Mouse (Mus musculus) thymus, adult 2 months (tissue): Measurements from ENCODE around the gene Ptprq.

ENCODE experiments used
- CTCF ChIP-seq: fragments of 200-500 bp; IDR thresholded peaks from 2 replicates; pipeline ENCODE4 v1.5.1; 2012; ENCODE audit warnings: mild to moderate bottlenecking, control low read depth, low read length, moderate library complexity, borderline replicate concordance; ENCODE audit not compliant: control insufficient read depth, poor library complexity, insufficient read depth; ENCODE audit errors: extremely low read depth
- POLR2A ChIP-seq: fragments of 200-500 bp; IDR thresholded peaks from 2 replicates; pipeline ENCODE4 v1.6.1; 2012; ENCODE audit warnings: mild to moderate bottlenecking, low read length, control low read depth, moderate library complexity; ENCODE audit not compliant: control insufficient read depth, poor library complexity, insufficient read depth; ENCODE audit errors: extremely low read depth

DNA sequence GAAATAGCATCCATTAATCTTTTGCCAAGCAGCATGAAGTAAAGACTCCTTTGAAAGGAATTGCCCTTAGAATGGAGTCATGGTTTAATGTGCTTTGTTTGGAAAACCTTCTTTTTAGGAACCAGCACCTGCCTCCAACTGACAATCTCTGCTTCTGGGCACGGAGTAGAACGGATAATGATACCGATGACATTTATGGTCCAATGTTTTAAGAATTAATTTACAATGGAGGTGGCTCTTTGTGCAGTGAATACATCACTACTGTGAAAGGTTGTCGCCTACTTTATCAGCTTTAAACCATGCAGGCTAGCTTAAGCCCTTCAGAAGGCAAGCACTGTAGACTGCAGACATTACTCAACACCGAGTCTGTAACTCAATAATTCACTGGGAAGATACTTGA is 248.1 kb downstream of the Ptprq start:
- TF ChIP-seq CTCF (no peak), POLR2A (no peak)
